In the genomic region with DNA sequence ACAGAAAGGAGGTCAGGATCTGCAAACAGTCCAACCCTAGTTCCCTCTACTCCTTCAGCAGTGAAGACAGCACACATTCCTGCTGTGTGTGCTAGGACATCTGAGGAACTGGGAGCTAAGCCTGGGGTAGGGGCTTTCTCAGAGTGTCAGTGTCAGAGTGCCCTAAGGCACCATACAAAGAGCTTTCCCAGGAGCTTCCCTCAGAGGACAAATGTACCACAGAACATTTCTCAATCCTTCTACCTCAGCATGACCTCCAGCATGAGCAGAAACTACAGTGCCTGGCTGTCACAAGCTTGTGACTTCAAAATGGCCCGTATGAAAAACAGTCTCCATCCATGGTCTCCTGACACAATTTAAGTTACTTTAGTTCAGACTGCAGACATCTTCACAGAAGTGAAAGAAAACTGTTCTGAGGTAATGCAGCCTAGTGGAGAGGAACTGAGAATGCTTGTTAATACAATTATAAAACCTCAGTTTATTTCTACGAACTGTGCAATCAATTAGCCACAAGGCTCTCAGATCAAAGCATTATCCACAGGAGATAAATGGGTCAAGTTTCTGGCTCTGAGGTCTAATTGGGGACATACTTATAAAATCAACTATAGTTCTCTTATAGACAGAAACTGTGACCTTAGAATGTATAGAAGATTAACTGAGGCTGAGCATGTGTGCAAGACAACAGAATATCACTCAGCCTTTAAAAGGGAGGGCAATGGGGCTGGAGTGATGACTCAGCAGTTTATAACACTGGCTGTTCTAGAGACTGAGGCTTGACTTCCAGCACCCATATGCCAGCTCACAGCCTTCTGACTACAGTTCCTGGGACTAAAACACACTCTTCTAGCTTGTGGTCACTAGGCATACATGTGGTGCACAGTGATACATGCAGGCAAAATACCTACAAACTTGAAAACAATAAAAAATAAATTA, we compare ENCODE assay signal across 23 mouse cellular contexts. TPM values are rescaled to one million over a fixed set of nuclear protein-coding genes. Genes with fewer than 3 reads are reported as not detected.
DNase-seq lines count a peak whose midpoint lies in the region; ATAC-seq and TF ChIP-seq lines count a peak whose summit lies in the region.
"Had no signal": no experiment of that assay in that cellular context is flagged by ENCODE, and none has a peak within 500 bp of the region (broad histone marks: within the 10 kb centered on the region; RNA-seq: fewer than 3 reads in every experiment).

No protein-coding gene starts in this region.

- TF ChIP-seq CTCF in G1E (IDR thresholded peaks at IDR 0.05; ENCODE audit: low read depth, low read length) = no peak
- TF ChIP-seq CTCF in liver, postnatal 0 days (IDR thresholded peaks at IDR 0.05; ENCODE audit: low read depth) = no peak

- peak; percentile 11; the same call in 1 of the 2 replicates for TF ChIP-seq EP300 in liver, postnatal 0 days (IDR thresholded peaks at IDR 0.05; ENCODE audit: low read depth)

- DNase-seq in 3T3-L1 (ENCODE audit: low read depth, low spot score) (peak; percentile 27), G1E (ENCODE audit: low spot score) (no peak)
- DNase-seq in liver, postnatal 0 days = no peak
- no peak for DNase-seq in right cerebral cortex, postnatal 14 days
- DNase-seq in forebrain, embryonic 14.5 days (ENCODE audit: low spot score) = no peak
- DNase-seq in cerebellum, adult 9-11 months = no peak
- DNase-seq: adrenal gland, postnatal 25 days; cerebellum, postnatal 14 days; heart, postnatal 36 days; layer of hippocampus, adult 9-11 months; lung, postnatal 14 days; right cerebral cortex, adult 18-20 months had no signal

- H3K4me2 ChIP-seq in liver, postnatal 0 days (ENCODE audit: low read depth, low read length) = no peak overlapping the region
- H3K4me2 ChIP-seq in midbrain, embryonic 16.5 days (ENCODE audit: low read length) = no peak overlapping the region
- H3K4me2 ChIP-seq in forebrain, embryonic 14.5 days (ENCODE audit: low read length) = no peak overlapping the region
- H3K4me2 ChIP-seq: forebrain, embryonic 13.5 days; heart, embryonic 13.5 days; limb, embryonic 15.5 days; midbrain, embryonic 12.5 days had no signal

- H3K27me3 ChIP-seq in G1E (ENCODE audit: insufficient read depth, low read length) = no peaks in the 10 kb centered on the region
- H3K27me3 ChIP-seq in liver, postnatal 0 days (ENCODE audit: insufficient read depth, low read length) = no peaks in the 10 kb centered on the region
- no peaks in the 10 kb centered on the region for H3K27me3 ChIP-seq in midbrain, embryonic 16.5 days (ENCODE audit: control insufficient read depth, insufficient read depth, low read depth, low read length)
- H3K27me3 ChIP-seq in forebrain, embryonic 14.5 days (replicated peaks; ENCODE audit: control insufficient read depth, insufficient read depth, low read length) = no peaks in the 10 kb centered on the region
- H3K27me3 ChIP-seq: forebrain, embryonic 13.5 days; heart, embryonic 13.5 days; limb, embryonic 15.5 days; midbrain, embryonic 12.5 days had no signal

- peak; percentile 45; the same call in 1 of the 2 replicates for ATAC-seq in G1E (ENCODE audit: extremely low read depth, insufficient number of reproducible peaks, low FRiP score, poor library complexity, severe bottlenecking)
- ATAC-seq in erythroblast, adult 5-6 weeks (replicated peaks; ENCODE audit: low FRiP score, poor library complexity, severe bottlenecking) = peak; percentile 64; the same call in 1 of the 2 replicates
- ATAC-seq in liver, postnatal 0 days = peak; percentile 71
- no peak for ATAC-seq in midbrain, embryonic 16.5 days
- ATAC-seq in forebrain, embryonic 14.5 days = no peak
- ATAC-seq: forebrain, embryonic 13.5 days; hindbrain, embryonic 16.5 days; intestine, postnatal 0 days had no signal

- H3K36me3 ChIP-seq in G1E (replicated peaks) = peaks cover 70% of the 10 kb centered on the region
- H3K36me3 ChIP-seq in liver, postnatal 0 days (replicated peaks; ENCODE audit: insufficient read depth, low read length) = peaks cover 29% of the 10 kb centered on the region
- H3K36me3 ChIP-seq in midbrain, embryonic 16.5 days (ENCODE audit: control insufficient read depth, insufficient read depth, low read length) = peaks cover 33% of the 10 kb centered on the region
- H3K36me3 ChIP-seq in forebrain, embryonic 14.5 days (ENCODE audit: control insufficient read depth, insufficient read depth, low read length) = peaks cover 62% of the 10 kb centered on the region

- no peak overlapping the region for H3K9ac ChIP-seq in liver, postnatal 0 days (replicated peaks)
- H3K9ac ChIP-seq in midbrain, embryonic 16.5 days (ENCODE audit: low read depth, low read length) = no peak overlapping the region
- no peak overlapping the region for H3K9ac ChIP-seq in forebrain, embryonic 14.5 days (ENCODE audit: low read length)
- H3K9ac ChIP-seq: forebrain, embryonic 13.5 days; heart, embryonic 13.5 days; limb, embryonic 15.5 days; midbrain, embryonic 12.5 days had no signal

- peaks cover 7% of the 10 kb centered on the region for H3K4me1 ChIP-seq in G1E (ENCODE audit: insufficient read depth, low read depth, low read length)
- no peaks in the 10 kb centered on the region for H3K4me1 ChIP-seq in liver, postnatal 0 days (ENCODE audit: insufficient read depth)
- H3K4me1 ChIP-seq in midbrain, embryonic 16.5 days (ENCODE audit: control insufficient read depth, insufficient read depth, low read length) = no peaks in the 10 kb centered on the region
- H3K4me1 ChIP-seq in forebrain, embryonic 14.5 days (ENCODE audit: control insufficient read depth, insufficient read depth, low read length) = no peaks in the 10 kb centered on the region
- H3K4me1 ChIP-seq: forebrain, embryonic 13.5 days; heart, embryonic 13.5 days; limb, embryonic 15.5 days; midbrain, embryonic 12.5 days had no signal

- no peaks in the 10 kb centered on the region for H3K9me3 ChIP-seq in G1E (replicated peaks)
- no peaks in the 10 kb centered on the region for H3K9me3 ChIP-seq in liver, postnatal 0 days (ENCODE audit: low read length)
- H3K9me3 ChIP-seq in midbrain, embryonic 16.5 days (replicated peaks; ENCODE audit: control insufficient read depth, low read length, poor library complexity, severe bottlenecking) = no peaks in the 10 kb centered on the region
- H3K9me3 ChIP-seq in forebrain, embryonic 14.5 days (replicated peaks; ENCODE audit: control insufficient read depth, low read length) = no peaks in the 10 kb centered on the region
- H3K9me3 ChIP-seq: forebrain, embryonic 13.5 days; heart, embryonic 13.5 days; limb, embryonic 15.5 days; midbrain, embryonic 12.5 days had no signal

- H3K27ac ChIP-seq in liver, postnatal 0 days (ENCODE audit: low read depth) = no peak overlapping the region
- H3K27ac ChIP-seq in midbrain, embryonic 16.5 days (ENCODE audit: low read length) = no peak overlapping the region
- no peak overlapping the region for H3K27ac ChIP-seq in forebrain, embryonic 14.5 days (ENCODE audit: low read depth, low read length)
- H3K27ac ChIP-seq: forebrain, embryonic 13.5 days; heart, embryonic 13.5 days; limb, embryonic 15.5 days; midbrain, embryonic 12.5 days had no signal

- H3K4me3 ChIP-seq in G1E (ENCODE audit: low read depth, low read length) = no peak overlapping the region
- H3K4me3 ChIP-seq in liver, postnatal 0 days (ENCODE audit: low read depth, low read length) = no peak overlapping the region
- no peak overlapping the region for H3K4me3 ChIP-seq in midbrain, embryonic 16.5 days (ENCODE audit: low read depth, low read length)
- no peak overlapping the region for H3K4me3 ChIP-seq in forebrain, embryonic 14.5 days (ENCODE audit: low read depth, low read length)
- H3K4me3 ChIP-seq: forebrain, embryonic 13.5 days; heart, embryonic 13.5 days; limb, embryonic 15.5 days; midbrain, embryonic 12.5 days; myocyte had no signal

- 77% methylated on average over 2 of the region's 2 CpGs for WGBS in liver, postnatal 0 days (ENCODE audit: insufficient replicate concordance)
- WGBS in midbrain, embryonic 16.5 days = 91% methylated on average over 2 of the region's 2 CpGs
- 72% methylated on average over 2 of the region's 2 CpGs for WGBS in forebrain, embryonic 14.5 days

RNA-seq across cellular contexts. Expression of gene Il18bp, which starts 7.0 kb away (rescaled TPM):
- total RNA-seq in G1E (2014; fragmentation: Nextera tagmentation) (4.2 and 6.5 TPM in 2 replicates), G1E (2017) (2.5 and 2.7 TPM in 2 replicates)
- 1.8 TPM in 2 replicates for polyA plus RNA-seq in G1E (2012)
- total RNA-seq in erythroblast, adult 5-6 weeks (2015; ENCODE audit: low replicate concordance) = 7.7 TPM in 1 of 2 replicates, not detected in the other
- 5.4 and 9.0 TPM in 2 replicates for total RNA-seq in erythroblast, adult 5-6 weeks (2017; ENCODE audit: low replicate concordance)
- polyA plus RNA-seq in liver, postnatal 0 days (2015; fragmentation: Nextera tagmentation; extraction: Ambion mirVana) = 37.7 and 40.6 TPM in 2 replicates
- polyA plus RNA-seq in midbrain, embryonic 16.5 days (2015; fragmentation: Nextera tagmentation; extraction: Ambion mirVana) = 4.1 and 4.9 TPM in 2 replicates
- polyA plus RNA-seq in forebrain, embryonic 14.5 days (2014; fragmentation: Nextera tagmentation; extraction: Ambion mirVana) = 2.0 and 2.9 TPM in 2 replicates

RNA-seq across cellular contexts. Expression of gene Rnf121, which starts 39.8 kb away (rescaled TPM):
- 8.6 and 11.8 TPM in 2 replicates for total RNA-seq in G1E (2014; fragmentation: Nextera tagmentation)
- total RNA-seq in G1E (2017) = 10.9 and 11.4 TPM in 2 replicates
- 1.7 and 2.7 TPM in 2 replicates for polyA plus RNA-seq in G1E (2012)
- 3.8 and 5.8 TPM in 2 replicates for total RNA-seq in erythroblast, adult 5-6 weeks (2015; ENCODE audit: low replicate concordance)
- total RNA-seq in erythroblast, adult 5-6 weeks (2017; ENCODE audit: low replicate concordance) = 2.8 and 6.6 TPM in 2 replicates
- 8.1 and 10.0 TPM in 2 replicates for polyA plus RNA-seq in liver, postnatal 0 days (2015; fragmentation: Nextera tagmentation; extraction: Ambion mirVana)
- polyA plus RNA-seq in midbrain, embryonic 16.5 days (2015; fragmentation: Nextera tagmentation; extraction: Ambion mirVana) = 36.1 and 36.6 TPM in 2 replicates
- 33.9 and 35.2 TPM in 2 replicates for polyA plus RNA-seq in forebrain, embryonic 14.5 days (2014; fragmentation: Nextera tagmentation; extraction: Ambion mirVana)

RNA-seq across cellular contexts. Expression of gene Xndc1, which starts 39.9 kb away (rescaled TPM):
- total RNA-seq in G1E (2014; fragmentation: Nextera tagmentation) (29.5 and 45.5 TPM in 2 replicates), G1E (2017) (35.4 and 39.4 TPM in 2 replicates)
- polyA plus RNA-seq in G1E (2012) = 25.0 and 29.7 TPM in 2 replicates
- total RNA-seq in erythroblast, adult 5-6 weeks (2015; ENCODE audit: low replicate concordance) = 3.8 and 12.3 TPM in 2 replicates
- total RNA-seq in erythroblast, adult 5-6 weeks (2017; ENCODE audit: low replicate concordance) = 7.3 and 8.6 TPM in 2 replicates
- polyA plus RNA-seq in liver, postnatal 0 days (2015; fragmentation: Nextera tagmentation; extraction: Ambion mirVana) = 4.5 and 5.8 TPM in 2 replicates
- polyA plus RNA-seq in midbrain, embryonic 16.5 days (2015; fragmentation: Nextera tagmentation; extraction: Ambion mirVana) = 28.7 and 31.5 TPM in 2 replicates
- 19.0 and 23.5 TPM in 2 replicates for polyA plus RNA-seq in forebrain, embryonic 14.5 days (2014; fragmentation: Nextera tagmentation; extraction: Ambion mirVana)

RNA-seq across cellular contexts. Expression of gene Xntrpc, which starts 40.1 kb away (rescaled TPM):
- 0.39 and 1.4 TPM in 2 replicates for total RNA-seq in G1E (2014; fragmentation: Nextera tagmentation)
- total RNA-seq in G1E (2017) = 0.44 and 0.46 TPM in 2 replicates
- polyA plus RNA-seq in G1E (2012) = 0.21 and 0.31 TPM in 2 replicates
- 1.3 TPM in 1 of 2 replicates, not detected in the other for total RNA-seq in erythroblast, adult 5-6 weeks (2015; ENCODE audit: low replicate concordance)
- 0.70 and 1.1 TPM in 2 replicates for total RNA-seq in erythroblast, adult 5-6 weeks (2017; ENCODE audit: low replicate concordance)
- polyA plus RNA-seq in liver, postnatal 0 days (2015; fragmentation: Nextera tagmentation; extraction: Ambion mirVana) = 0.15 and 0.20 TPM in 2 replicates
- polyA plus RNA-seq in midbrain, embryonic 16.5 days (2015; fragmentation: Nextera tagmentation; extraction: Ambion mirVana) = 1.1 and 1.3 TPM in 2 replicates
- 0.99 and 1.3 TPM in 2 replicates for polyA plus RNA-seq in forebrain, embryonic 14.5 days (2014; fragmentation: Nextera tagmentation; extraction: Ambion mirVana)
- polyA plus RNA-seq: intestine, postnatal 0 days had no signal

RNA-seq across cellular contexts. Expression of gene Trpc2, which starts 57.5 kb away (rescaled TPM):
- total RNA-seq in G1E (2014; fragmentation: Nextera tagmentation) = 0.45 TPM in 1 of 2 replicates, not detected in the other
- total RNA-seq in G1E (2017) = not detected in 2 replicates
- not detected in 2 replicates for polyA plus RNA-seq in G1E (2012)
- 0.63 TPM in 1 of 2 replicates, not detected in the other for total RNA-seq in erythroblast, adult 5-6 weeks (2015; ENCODE audit: low replicate concordance)
- total RNA-seq in erythroblast, adult 5-6 weeks (2017; ENCODE audit: low replicate concordance) = 0.28 TPM in 1 of 2 replicates, not detected in the other
- polyA plus RNA-seq in liver, postnatal 0 days (2015; fragmentation: Nextera tagmentation; extraction: Ambion mirVana) = not detected in 2 replicates
- not detected in 2 replicates for polyA plus RNA-seq in midbrain, embryonic 16.5 days (2015; fragmentation: Nextera tagmentation; extraction: Ambion mirVana)
- not detected in 2 replicates for polyA plus RNA-seq in forebrain, embryonic 14.5 days (2014; fragmentation: Nextera tagmentation; extraction: Ambion mirVana)
- total RNA-seq: adrenal gland, postnatal 25 days had no signal
- polyA plus RNA-seq: forebrain, embryonic 13.5 days; heart, embryonic 13.5 days; hindbrain, embryonic 16.5 days; limb, embryonic 15.5 days; midbrain, embryonic 12.5 days; myocyte; stomach, embryonic 16.5 days; thymus, postnatal 0 days had no signal

Comparison
In these comparisons a context has a peak if more than half of its experiments do, and no peak if none do; other contexts are left out.
1. ATAC-seq: peak in G1E (single experiment), erythroblast, adult 5-6 weeks (single experiment) and liver, postnatal 0 days (single experiment); none in midbrain, embryonic 16.5 days (single experiment) and forebrain, embryonic 14.5 days (single experiment).